Mouse (Mus musculus) T-helper 2 cell (primary cell): ENCODE measurements around the gene Zmynd12.

Experiments
- in situ Hi-C: fragments of 300-600 bp; cut with MboI, MseI; formaldehyde crosslinking; loops from one replicate; pipeline ENCODE4 v1.15.1; 2025; ENCODE audit warnings: high pct_unique_total_duplicates

Zmynd12 gene

DNA sequence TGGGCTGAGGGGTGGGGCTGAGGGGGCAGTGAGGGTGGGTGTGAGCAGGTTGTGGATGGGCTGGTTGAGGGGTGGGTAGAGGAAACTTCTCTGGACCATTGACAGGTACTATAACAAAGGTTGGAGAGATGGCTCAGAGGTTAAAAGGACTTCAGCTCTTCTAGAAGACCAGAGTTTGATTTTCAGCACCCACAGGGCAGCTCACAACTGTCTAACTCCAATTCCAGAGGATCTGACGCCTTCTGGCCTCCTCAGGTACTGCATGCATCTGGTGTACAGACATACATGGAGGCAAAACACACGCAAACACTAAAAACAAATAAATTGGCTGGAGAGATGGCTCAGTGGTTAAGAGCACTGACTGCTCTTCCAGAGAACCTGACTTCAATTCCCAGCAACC lies 89.0 kb downstream of the Zmynd12 start:
- in situ Hi-C loops, result no loop called here

DNA sequence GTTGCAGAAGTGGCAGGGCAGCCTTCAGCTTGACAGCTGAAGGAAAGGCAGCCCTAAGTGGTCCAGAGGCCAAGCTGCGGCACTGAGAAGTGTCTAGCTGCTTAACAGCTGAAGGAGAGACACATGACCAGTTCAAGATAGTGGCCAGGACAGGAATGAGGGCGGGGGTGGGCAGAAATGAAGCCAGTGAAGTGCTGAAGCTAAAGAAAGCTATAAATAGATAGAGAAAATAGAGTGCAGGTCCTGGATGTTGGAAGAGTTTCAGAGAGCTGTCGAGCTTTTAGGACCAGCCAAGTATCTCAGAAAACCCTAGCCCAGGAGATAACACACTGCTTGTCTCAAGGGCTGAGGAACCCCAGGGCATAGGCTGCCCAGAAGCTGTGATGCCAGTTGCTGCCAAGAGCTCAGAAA lies 90.1 kb downstream of the Zmynd12 start:
- in situ Hi-C loops, result no loop called here
